Mouse (Mus musculus) cerebellum, adult 2 months (tissue): ENCODE data around the gene Ufc1.

Source experiments
- CTCF ChIP-seq: fragments of 200-500 bp; IDR thresholded peaks from 2 replicates; pipeline ENCODE4 v1.5.1; 2011; ENCODE audit warnings: low read depth, mild to moderate bottlenecking, control low read depth, low read length, moderate library complexity, borderline replicate concordance; ENCODE audit not compliant: insufficient read depth
- POLR2A ChIP-seq: fragments of 200-500 bp; IDR thresholded peaks from 2 replicates; pipeline ENCODE4 v1.6.1; 2011; ENCODE audit warnings: low read length, control low read depth, borderline replicate concordance; ENCODE audit not compliant: insufficient read depth

- TF ChIP-seq CTCF, result no peak
- TF ChIP-seq POLR2A, result no peak
Measured at GRCm38 (mm10) chr1:171309321-171309720, 14.5 kb upstream of the Ufc1 start.
